Mouse (Mus musculus) stomach, embryonic 14.5 days (tissue): ENCODE measurements at regions not wholly inside any gene's neighbourhood (a gene's known extent, or its start where the extent isn't known, plus 50 kb on each side); places are given as distances from the start of the nearest gene placed in this dataset.

Source experiments
- ATAC-seq: fragments of 200-750 bp; cut with Nextera tagmentation; 2 replicates; pipeline ENCODE4 v1.8.0; 2017; ENCODE audit warnings: low read depth, moderate TSS enrichment; ENCODE audit not compliant: insufficient number of reproducible peaks, insufficient read depth, low FRiP score
- H3K27ac ChIP-seq: fragments of 300-500 bp; sonication (generic); 2 replicates; pipeline ENCODE4 v1.5.1; 2014; ENCODE audit warnings: mild to moderate bottlenecking, low read length, moderate library complexity, mixed read lengths
- H3K27me3 ChIP-seq: fragments of 300-500 bp; sonication (generic); 2 replicates; pipeline ENCODE4 v1.6.1; 2014; ENCODE audit warnings: low read length, control low read depth, mixed read lengths; ENCODE audit not compliant: control insufficient read depth, insufficient read depth
- H3K36me3 ChIP-seq: fragments of 300-500 bp; sonication (generic); 2 replicates; pipeline ENCODE4 v1.6.1; 2014; ENCODE audit warnings: mild to moderate bottlenecking, control low read depth, low read length, moderate library complexity, mixed read lengths; ENCODE audit not compliant: control insufficient read depth, insufficient read depth
- H3K4me1 ChIP-seq: fragments of 300-500 bp; sonication (generic); 2 replicates; pipeline ENCODE4 v1.6.1; 2014; ENCODE audit warnings: low read length, control low read depth, mixed read lengths; ENCODE audit not compliant: control insufficient read depth, insufficient read depth
- H3K4me2 ChIP-seq: fragments of 300-500 bp; sonication (generic); replicated peaks from 2 replicates; pipeline ENCODE4 v1.6.1; 2014; ENCODE audit warnings: low read depth, low read length, control low read depth
- H3K4me3 ChIP-seq: fragments of 300-500 bp; sonication (generic); 2 replicates; pipeline ENCODE4 v1.5.1; 2014; ENCODE audit warnings: low read depth, low read length, control low read depth
- H3K9ac ChIP-seq: fragments of 300-500 bp; sonication (generic); replicated peaks from 2 replicates; pipeline ENCODE4 v1.6.1; 2014; ENCODE audit warnings: low read depth, mild to moderate bottlenecking, control low read depth, low read length, moderate library complexity, mixed read lengths
- H3K9me3 ChIP-seq: fragments of 300-500 bp; sonication (generic); 2 replicates; pipeline ENCODE4 v1.6.1; 2016; ENCODE audit warnings: low read depth, low read length, control low read depth; ENCODE audit not compliant: control insufficient read depth
- WGBS: fragments of 180-500 bp; shearing (Covaris S2); extraction: QIAGEN DNeasy Blood & Tissue Kit; methylation state at CpG from one replicate; pipeline ENCODE4 v1.1.7; 2014; 5-methylcytosine and 5-hydroxymethylcytosine counted together

DNA sequence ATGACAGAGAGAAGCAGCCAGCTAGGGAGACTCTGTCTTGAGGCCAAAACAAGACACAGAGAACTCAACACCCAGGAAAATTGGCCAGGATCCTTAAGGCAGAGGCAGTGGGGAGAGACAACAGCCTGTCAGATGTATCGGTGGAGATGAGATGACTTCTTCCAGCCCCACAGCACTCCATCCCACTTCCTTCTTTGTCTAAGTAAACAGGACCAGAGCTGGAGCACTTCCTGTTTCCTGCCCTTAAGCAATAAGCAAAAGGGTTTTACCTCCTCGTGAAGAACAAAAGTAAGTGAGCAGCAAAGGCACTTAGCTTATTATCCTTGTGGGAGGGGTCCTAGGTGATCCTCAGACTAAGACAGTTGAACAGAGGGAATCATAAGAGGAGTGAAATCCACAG lies 212.0 kb upstream of the Nr4a3 start:
- 45% methylated on average over 2 of the region's 2 CpGs for WGBS

GRCm38 (mm10) chr4:47838411-47838810 lies 206.5 kb upstream of the Nr4a3 start:
- no peak for ATAC-seq
- no peak overlapping the region for H3K4me3 ChIP-seq
- H3K27ac ChIP-seq, result no peak overlapping the region
- no peaks in the 10 kb centered on the region for H3K27me3 ChIP-seq
- no peaks in the 10 kb centered on the region for H3K9me3 ChIP-seq
- 88% methylated on average over 2 of the region's 2 CpGs for WGBS
- H3K9ac ChIP-seq, result no peak overlapping the region
- no peak overlapping the region for H3K4me2 ChIP-seq
- no peaks in the 10 kb centered on the region for H3K4me1 ChIP-seq
- H3K36me3 ChIP-seq, result no peaks in the 10 kb centered on the region

More for the DNA sequence above, 212.0 kb upstream of the Nr4a3 start:
- H3K36me3 ChIP-seq, result no peaks in the 10 kb centered on the region
- no peak overlapping the region for H3K27ac ChIP-seq
- H3K9ac ChIP-seq, result no peak overlapping the region
- no peaks in the 10 kb centered on the region for H3K9me3 ChIP-seq
- no peaks in the 10 kb centered on the region for H3K4me1 ChIP-seq
- no peak for ATAC-seq
- H3K27me3 ChIP-seq, result no peaks in the 10 kb centered on the region
- H3K4me3 ChIP-seq, result no peak overlapping the region
- H3K4me2 ChIP-seq, result no peak overlapping the region

DNA sequence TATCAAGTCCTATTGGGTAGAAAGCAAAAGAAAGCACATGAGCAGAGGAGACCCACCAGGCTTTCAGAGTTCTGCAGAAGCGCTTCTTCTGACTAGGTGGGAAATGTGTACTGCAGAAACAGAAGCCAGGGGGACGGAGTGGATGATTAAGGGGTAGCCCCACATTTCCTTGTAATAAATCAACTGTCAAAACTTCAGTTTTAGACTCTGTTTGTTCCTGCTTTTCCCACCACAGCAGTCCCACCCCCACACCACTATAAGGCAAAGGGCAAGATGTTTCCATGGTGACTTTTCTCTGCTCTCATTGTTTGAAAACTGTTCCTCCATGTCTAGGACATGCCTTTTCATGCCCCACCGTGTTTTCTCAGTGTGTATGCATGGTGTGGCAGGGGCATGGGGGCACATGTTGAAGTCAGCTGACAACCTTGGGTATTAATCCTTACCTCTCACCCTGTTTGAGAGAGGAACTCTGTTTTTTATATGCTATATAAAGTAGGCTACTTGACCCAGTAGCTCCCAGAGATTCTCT lies 202.8 kb upstream of the Nr4a3 start:
- Histone ChIP-seq H3K36me3 (no peaks in the 10 kb centered on the region), H3K27ac (no peak overlapping the region), H3K27me3 (no peaks in the 10 kb centered on the region), H3K4me3 (no peak overlapping the region), H3K4me1 (no peaks in the 10 kb centered on the region), H3K4me2 (no peak overlapping the region), H3K9me3 (no peaks in the 10 kb centered on the region), H3K9ac (no peak overlapping the region)
- ATAC-seq, result no peak
- 56% methylated on average over 3 of the region's 3 CpGs for WGBS

DNA sequence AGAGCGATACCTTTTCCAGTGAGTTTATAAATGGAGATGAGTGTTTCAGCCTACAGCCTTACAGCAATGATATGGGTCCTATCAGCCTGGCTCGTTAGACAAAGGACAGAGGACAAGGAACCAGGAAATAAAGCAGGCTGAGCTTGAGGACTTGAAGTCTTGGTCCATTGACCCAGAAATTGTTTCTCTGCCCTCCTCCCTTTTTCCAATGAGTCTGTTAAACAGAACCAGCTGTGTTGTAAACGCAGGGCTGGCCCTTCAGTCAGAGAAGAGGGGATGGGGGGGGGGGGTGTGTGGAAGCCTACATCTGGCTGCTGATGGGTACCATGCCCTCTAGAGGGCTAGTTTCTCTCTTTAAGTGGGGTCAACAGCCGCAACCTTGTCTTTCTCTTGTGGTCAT lies 199.7 kb upstream of the Nr4a3 start:
- no peaks in the 10 kb centered on the region for H3K27me3 ChIP-seq
- no peaks in the 10 kb centered on the region for H3K36me3 ChIP-seq
- H3K4me1 ChIP-seq, result no peaks in the 10 kb centered on the region
- no peak overlapping the region for H3K4me3 ChIP-seq
- no peaks in the 10 kb centered on the region; the same call in 1 of the 2 replicates for H3K9me3 ChIP-seq
- WGBS, result 63% methylated on average over 4 of the region's 4 CpGs
- no peak for ATAC-seq
- no peak overlapping the region for H3K9ac ChIP-seq
- no peak overlapping the region for H3K27ac ChIP-seq
- H3K4me2 ChIP-seq, result no peak overlapping the region

DNA sequence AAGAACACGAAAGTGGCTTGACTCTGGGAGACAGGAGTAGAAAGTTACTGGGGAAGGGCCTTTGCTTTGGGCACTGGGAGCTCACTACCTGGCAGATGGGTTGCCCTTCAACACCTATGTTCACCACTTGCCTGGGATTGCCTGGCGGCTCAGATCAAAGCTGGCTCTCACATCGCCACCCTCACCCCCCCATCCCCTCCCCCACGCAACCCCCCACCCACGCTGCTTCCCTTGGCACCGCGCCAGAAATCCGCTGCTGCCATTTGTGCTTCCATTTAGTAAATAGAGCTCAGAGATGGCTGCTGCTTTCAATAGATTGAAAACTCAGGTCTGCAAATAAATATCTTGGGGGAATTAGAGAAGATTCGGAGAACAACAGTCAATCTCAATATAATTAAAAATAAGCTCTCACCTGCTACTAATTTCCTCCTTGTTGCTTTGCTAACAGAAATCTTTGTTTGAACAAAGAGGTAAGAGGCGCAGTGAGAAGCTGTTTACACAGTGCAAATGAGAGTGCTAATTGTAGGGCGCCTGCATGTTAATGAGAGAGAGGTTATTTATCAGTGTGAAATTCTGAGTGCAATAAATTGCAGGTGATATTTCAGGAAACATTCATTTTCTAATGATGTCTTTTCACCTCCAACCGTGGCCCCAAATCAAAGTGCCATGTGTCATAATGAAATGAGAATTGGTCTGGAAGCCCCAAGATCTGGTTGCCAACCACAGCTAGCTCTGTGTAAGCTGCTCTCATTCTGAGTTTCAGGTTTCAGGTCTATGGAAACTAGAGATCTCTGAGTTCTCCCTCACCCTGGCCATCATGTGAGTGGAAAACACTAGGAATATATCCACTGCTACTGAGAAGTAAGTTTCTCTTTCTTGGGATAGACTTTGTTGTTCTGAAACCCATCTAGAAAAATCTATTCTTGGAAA lies 198.3 kb upstream of the Nr4a3 start:
- no peak for ATAC-seq

GRCm38 (mm10) chr4:47861151-47861550 lies 183.8 kb upstream of the Nr4a3 start:
- ATAC-seq, result no peak
- Histone ChIP-seq H3K4me3 (no peak overlapping the region), H3K4me1 (no peaks in the 10 kb centered on the region), H3K4me2 (no peak overlapping the region), H3K9me3 (no peaks in the 10 kb centered on the region), H3K36me3 (no peaks in the 10 kb centered on the region), H3K27ac (no peak overlapping the region), H3K9ac (no peak overlapping the region), H3K27me3 (no peaks in the 10 kb centered on the region)
- WGBS, result 26% methylated on average over 6 of the region's 6 CpGs

More for the DNA sequence above, 198.3 kb upstream of the Nr4a3 start:
- H3K4me3 ChIP-seq, result no peak overlapping the region
- WGBS, result 36% methylated on average over 12 of the region's 12 CpGs
- H3K27ac ChIP-seq, result no peak overlapping the region
- H3K9ac ChIP-seq, result no peak overlapping the region
- no peaks in the 10 kb centered on the region for H3K4me1 ChIP-seq
- H3K9me3 ChIP-seq, result no peaks in the 10 kb centered on the region; the same call in 1 of the 2 replicates
- H3K27me3 ChIP-seq, result no peaks in the 10 kb centered on the region
- no peaks in the 10 kb centered on the region for H3K36me3 ChIP-seq
- H3K4me2 ChIP-seq, result no peak overlapping the region

DNA sequence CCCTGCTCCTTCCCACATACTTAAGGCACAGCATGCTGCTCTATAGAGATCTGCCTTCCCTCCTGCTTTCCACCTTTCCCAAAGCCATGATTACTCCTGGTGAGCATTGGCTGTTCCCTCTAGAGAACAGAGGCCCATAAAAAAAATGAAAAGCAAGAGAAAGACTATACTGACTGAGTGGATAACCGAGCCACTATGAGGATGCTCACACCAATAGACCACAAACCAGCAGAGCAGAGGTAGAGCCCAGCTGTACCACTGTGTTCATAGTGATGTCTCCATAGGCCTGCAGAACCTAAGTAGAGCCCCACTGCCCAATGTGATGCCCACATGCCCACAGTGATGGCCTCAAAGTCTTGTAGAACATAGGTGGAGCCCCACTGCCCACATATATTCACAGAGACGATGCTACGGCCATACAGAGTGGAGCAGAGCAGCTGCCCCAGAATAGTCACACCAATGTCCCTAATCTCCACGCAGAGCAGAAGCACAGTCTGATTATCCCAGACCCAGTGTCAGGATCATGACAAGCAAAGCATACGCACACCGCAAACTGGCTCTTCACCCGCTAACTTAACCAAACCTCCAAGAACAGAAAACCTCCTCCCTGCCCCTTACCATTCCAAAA lies 174.8 kb upstream of the Nr4a3 start:
- H3K36me3 ChIP-seq, result no peaks in the 10 kb centered on the region
- ATAC-seq, result no peak
- no peaks in the 10 kb centered on the region for H3K9me3 ChIP-seq
- no peaks in the 10 kb centered on the region for H3K4me1 ChIP-seq
- no peak overlapping the region for H3K4me3 ChIP-seq
- no peak overlapping the region for H3K27ac ChIP-seq
- no peak overlapping the region for H3K4me2 ChIP-seq
- WGBS, result 92% methylated on average over 7 of the region's 7 CpGs
- no peaks in the 10 kb centered on the region for H3K27me3 ChIP-seq
- H3K9ac ChIP-seq, result no peak overlapping the region

DNA sequence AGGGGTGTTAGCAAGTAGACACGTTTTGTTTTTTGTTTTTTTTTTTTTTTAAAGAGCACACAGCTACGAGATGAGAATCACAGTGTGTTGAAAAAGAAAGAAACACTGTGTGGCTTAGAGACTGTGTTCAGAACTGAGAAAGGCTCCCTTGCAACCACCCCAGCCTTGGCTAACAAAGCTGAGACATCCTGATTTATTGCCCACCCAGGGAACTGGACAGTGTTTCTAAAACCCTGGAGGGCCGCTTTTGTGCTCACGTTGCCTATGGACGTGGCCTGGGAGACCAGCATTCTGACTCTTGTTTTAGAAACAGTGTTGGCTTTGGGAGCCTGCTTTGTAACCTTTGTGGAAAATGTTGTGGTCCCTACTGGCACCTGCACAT lies 174.3 kb upstream of the Nr4a3 start:
- no peaks in the 10 kb centered on the region for H3K9me3 ChIP-seq
- no peak for ATAC-seq
- H3K27me3 ChIP-seq, result no peaks in the 10 kb centered on the region
- WGBS, result 63% methylated on average over 5 of the region's 5 CpGs
- H3K9ac ChIP-seq, result no peak overlapping the region
- H3K4me3 ChIP-seq, result no peak overlapping the region
- H3K27ac ChIP-seq, result no peak overlapping the region
- no peaks in the 10 kb centered on the region for H3K4me1 ChIP-seq
- no peak overlapping the region for H3K4me2 ChIP-seq
- no peaks in the 10 kb centered on the region for H3K36me3 ChIP-seq
